Comparison of ENCODE assay signal across 15 mouse cellular contexts in genomic region chr4:149290157-149290750, GRCm38 (mm10).
"Had no signal": no experiment of that assay in that cellular context is flagged by ENCODE, and none has a peak within 500 bp of the region (broad histone marks: within the 10 kb centered on the region; RNA-seq: fewer than 3 reads in every experiment).

No protein-coding gene starts in this region.

- H3K4me1 ChIP-seq: liver, embryonic 15.5 days had no signal

- H3K27ac ChIP-seq: left cerebral cortex, adult 2 months; limb, embryonic 10.5 days; liver, embryonic 15.5 days; midbrain, embryonic 15.5 days; neural tube, embryonic 13.5 days; stomach, embryonic 15.5 days had no signal

- ATAC-seq: lung, postnatal 0 days; midbrain, embryonic 15.5 days had no signal

- H3K9ac ChIP-seq: liver, embryonic 15.5 days; midbrain, embryonic 15.5 days; neural tube, embryonic 13.5 days; stomach, embryonic 15.5 days had no signal

- H3K4me3 ChIP-seq: left cerebral cortex, adult 2 months; limb, embryonic 10.5 days; liver, embryonic 15.5 days; midbrain, embryonic 15.5 days; neural tube, embryonic 13.5 days; stomach, embryonic 15.5 days had no signal

- H3K36me3 ChIP-seq: liver, embryonic 15.5 days; stomach, embryonic 15.5 days had no signal

- H3K27me3 ChIP-seq: liver, embryonic 15.5 days; midbrain, embryonic 15.5 days; neural tube, embryonic 13.5 days; stomach, embryonic 15.5 days had no signal

- H3K4me2 ChIP-seq: liver, embryonic 11.5 days; liver, embryonic 15.5 days; midbrain, embryonic 11.5 days; midbrain, embryonic 15.5 days; neural tube, embryonic 13.5 days; stomach, embryonic 15.5 days had no signal

- DNase-seq: kidney, postnatal 14 days; lung, adult 2 months; lung, postnatal 36 days; retina, postnatal 1 day; thymus, adult 2 months; thymus, postnatal 25 days had no signal

- H3K9me3 ChIP-seq: limb, embryonic 10.5 days; liver, embryonic 15.5 days; midbrain, embryonic 15.5 days; neural tube, embryonic 13.5 days; stomach, embryonic 15.5 days had no signal
